Mouse (Mus musculus): ENCODE data around the gene Dnm3. TPM values are rescaled to one million over a fixed set of nuclear protein-coding genes. Genes with fewer than 3 reads are reported as not detected.

Gene Dnm3
- polyA plus RNA-seq, 2 experiments: 14.7 to 21.9 TPM

DNA sequence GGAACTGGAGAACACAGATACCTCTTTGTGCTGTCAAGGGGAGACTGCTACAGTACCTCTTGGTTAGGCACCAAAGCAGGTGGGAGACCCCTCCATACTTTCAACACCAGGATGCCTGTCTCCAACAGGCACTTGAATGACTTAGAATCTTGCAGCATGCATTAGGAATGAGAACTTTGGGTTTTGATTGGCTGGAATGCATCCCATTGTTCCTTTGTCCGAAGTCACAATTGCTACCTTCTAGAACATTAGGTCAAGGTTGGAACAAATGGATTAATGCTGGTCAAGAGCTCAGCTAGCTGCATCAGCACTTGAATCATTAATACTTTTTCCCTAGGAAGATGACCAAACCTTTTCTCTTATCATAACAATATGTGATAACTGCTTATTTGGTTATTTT is 498.3 kb downstream of the Dnm3 start, which contains the start of gene 4930558K02Rik:
TSS of gene 4930558K02Rik (minus strand) at position 101 of the 400 bp plus-strand sequence.
- H3K4me2 ChIP-seq (replicated peaks; ENCODE audit: low read depth, low read length, severe bottlenecking): no peak within 1 kb of the TSS
- DNase-seq (ENCODE audit: low spot score) (no peak), ATAC-seq (ENCODE audit: low FRiP score, low read depth) (no peak)
- H3K9ac ChIP-seq (ENCODE audit: low read depth, low read length, severe bottlenecking): no peak within 1 kb of the TSS
- no peak for TF ChIP-seq POLR2A (IDR thresholded peaks at IDR 0.05; ENCODE audit: borderline replicate concordance, extremely low read depth, insufficient read depth, insufficient read length)
- H3K4me3 ChIP-seq (replicated peaks; ENCODE audit: low read length): no peak within 1 kb of the TSS
- H3K36me3 ChIP-seq (ENCODE audit: control insufficient read depth, insufficient read depth, low read length): no peaks in the 10 kb centered on the region
- 86% methylated on average over 1 of the region's 1 CpGs for WGBS
- H3K27me3 ChIP-seq (ENCODE audit: control insufficient read depth, insufficient read depth, low read length): no peaks in the 10 kb centered on the region
- peaks cover 64% of the 10 kb centered on the region for H3K4me1 ChIP-seq (ENCODE audit: control insufficient read depth, insufficient read depth, low read length)
- H3K9me3 ChIP-seq (ENCODE audit: control insufficient read depth, low read length): no peaks in the 10 kb centered on the region
- peak within 1 kb of the TSS; percentile 83 for H3K27ac ChIP-seq (replicated peaks; ENCODE audit: low read depth, low read length)

DNA sequence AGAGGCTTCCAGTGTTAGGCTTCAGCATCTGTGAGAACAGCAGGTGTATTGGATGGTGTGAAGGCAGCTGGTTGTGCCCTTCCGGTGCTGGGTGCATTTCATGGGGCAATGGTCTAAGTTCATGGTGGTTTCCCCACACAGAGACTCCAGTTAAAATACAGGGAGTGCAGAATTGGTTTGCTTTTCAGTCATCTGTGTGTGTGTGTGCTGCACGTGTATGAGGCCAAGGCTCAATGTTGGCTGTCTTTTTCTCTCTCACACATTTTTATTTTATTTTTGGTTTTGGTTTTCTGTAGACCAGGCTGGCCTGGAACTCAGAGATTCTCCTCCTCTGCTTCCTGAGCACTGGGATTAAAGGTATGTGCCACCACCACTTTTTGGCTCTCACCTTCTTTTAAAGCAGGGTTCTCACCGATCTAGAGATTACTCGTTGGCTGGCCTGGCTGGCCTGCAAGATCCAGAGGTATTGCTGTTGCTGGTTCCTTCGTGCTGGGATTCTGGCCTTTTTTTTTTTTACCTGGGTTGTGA is 499.6 kb downstream of the Dnm3 start:
- no peak overlapping the region; the same call in 1 of the 2 replicates for H3K9ac ChIP-seq (ENCODE audit: low read depth, low read length, severe bottlenecking)
- H3K9me3 ChIP-seq (ENCODE audit: control insufficient read depth, low read length): no peaks in the 10 kb centered on the region
- H3K4me1 ChIP-seq (ENCODE audit: control insufficient read depth, insufficient read depth, low read length): peaks cover 51% of the 10 kb centered on the region
- ATAC-seq (ENCODE audit: low FRiP score, low read depth): no peak
- DNase-seq (ENCODE audit: low spot score): no peak
- H3K4me3 ChIP-seq (replicated peaks; ENCODE audit: low read length): no peak overlapping the region
- no peak for TF ChIP-seq POLR2A (IDR thresholded peaks at IDR 0.05; ENCODE audit: borderline replicate concordance, extremely low read depth, insufficient read depth, insufficient read length)
- 71% methylated on average over 5 of the region's 5 CpGs for WGBS
- H3K27ac ChIP-seq (replicated peaks; ENCODE audit: low read depth, low read length): peak overlapping the region; percentile 73; the same call in 1 of the 2 replicates
- H3K36me3 ChIP-seq (ENCODE audit: control insufficient read depth, insufficient read depth, low read length): no peaks in the 10 kb centered on the region
- no peaks in the 10 kb centered on the region for H3K27me3 ChIP-seq (ENCODE audit: control insufficient read depth, insufficient read depth, low read length)
- no peak overlapping the region for H3K4me2 ChIP-seq (replicated peaks; ENCODE audit: low read depth, low read length, severe bottlenecking)

DNA sequence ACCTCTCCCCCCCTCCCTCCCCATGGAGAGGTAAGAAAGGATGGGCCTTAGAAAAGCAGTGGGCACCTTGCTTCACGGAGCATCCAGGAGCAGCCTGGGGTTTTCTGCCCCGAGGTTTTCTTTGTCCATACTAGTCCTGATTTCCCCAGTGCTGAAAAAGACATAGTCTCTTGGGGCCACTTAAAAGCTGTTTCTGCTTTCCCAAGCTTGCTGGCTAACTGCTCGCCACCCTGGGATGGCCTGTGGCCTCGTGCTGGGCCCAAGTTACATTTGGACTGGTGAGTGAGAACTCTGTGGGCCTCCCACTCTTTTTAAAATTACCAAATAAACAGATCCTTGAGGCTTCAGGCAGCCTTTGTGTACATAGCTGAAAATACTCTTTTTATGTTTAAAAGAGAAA is 500.5 kb downstream of the Dnm3 start:
- Histone ChIP-seq H3K4me1 (ENCODE audit: control insufficient read depth, insufficient read depth, low read length) (peaks cover 43% of the 10 kb centered on the region), H3K9ac (ENCODE audit: low read depth, low read length, severe bottlenecking) (peak overlapping the region; percentile 26; the same call in 1 of the 2 replicates), H3K27me3 (ENCODE audit: control insufficient read depth, insufficient read depth, low read length) (no peaks in the 10 kb centered on the region), H3K36me3 (ENCODE audit: control insufficient read depth, insufficient read depth, low read length) (no peaks in the 10 kb centered on the region), H3K9me3 (ENCODE audit: control insufficient read depth, low read length) (no peaks in the 10 kb centered on the region), H3K4me3 (replicated peaks; ENCODE audit: low read length) (no peak overlapping the region), H3K4me2 (replicated peaks; ENCODE audit: low read depth, low read length, severe bottlenecking) (no peak overlapping the region), H3K27ac (replicated peaks; ENCODE audit: low read depth, low read length) (peak overlapping the region; percentile 73)
- no peak for ATAC-seq (ENCODE audit: low FRiP score, low read depth)
- 49% methylated on average over 4 of the region's 4 CpGs for WGBS
- no peak for DNase-seq (ENCODE audit: low spot score)
- TF ChIP-seq POLR2A (IDR thresholded peaks at IDR 0.05; ENCODE audit: borderline replicate concordance, extremely low read depth, insufficient read depth, insufficient read length): no peak

DNA sequence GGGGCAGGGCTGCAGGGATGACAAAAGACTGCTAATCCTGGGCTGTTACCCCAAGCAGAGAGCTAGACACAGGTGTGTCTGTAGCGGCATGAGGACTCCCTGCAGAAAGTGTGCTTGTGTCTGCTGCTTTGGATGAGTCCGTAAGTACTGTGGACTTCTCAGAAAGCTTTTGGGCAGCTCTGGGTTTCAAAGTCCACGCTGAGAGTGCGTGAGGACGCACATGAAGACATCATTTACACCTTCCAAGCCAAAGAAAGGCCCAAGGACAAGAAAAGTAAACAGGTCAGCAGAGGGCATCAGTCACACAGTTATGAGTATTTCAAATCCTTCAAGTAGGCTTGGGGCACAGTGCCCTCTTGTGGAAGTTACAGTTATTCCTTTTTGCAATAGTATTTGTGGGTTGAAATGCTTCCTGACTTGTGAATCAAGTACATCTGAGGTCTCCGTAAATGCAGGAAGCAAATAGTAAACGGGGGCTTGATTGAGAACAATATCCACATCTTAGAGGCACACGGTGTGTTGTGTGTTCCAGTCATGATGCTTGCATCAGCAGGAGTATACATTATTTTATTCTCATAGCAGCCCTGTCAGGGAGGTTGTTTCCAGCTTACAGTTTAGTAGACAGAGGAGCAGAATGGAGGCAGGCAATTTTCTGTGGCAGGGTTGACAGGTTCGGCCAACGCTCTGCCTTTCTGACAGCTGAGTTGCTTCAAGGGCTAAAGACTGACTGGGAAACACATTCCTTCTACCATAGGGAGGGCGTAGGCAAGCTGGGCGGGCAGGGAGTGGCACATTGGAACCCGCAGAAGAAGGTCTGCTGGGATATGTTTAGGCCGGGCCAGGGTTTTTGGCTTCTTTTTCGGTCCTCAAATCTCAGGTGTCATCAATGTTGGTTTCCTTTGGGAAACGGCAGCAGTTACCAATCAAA is 501.3 kb downstream of the Dnm3 start:
- no peaks in the 10 kb centered on the region for H3K36me3 ChIP-seq (ENCODE audit: control insufficient read depth, insufficient read depth, low read length)
- peak overlapping the region; percentile 28; the same call in 1 of the 2 replicates for H3K9ac ChIP-seq (ENCODE audit: low read depth, low read length, severe bottlenecking)
- DNase-seq (ENCODE audit: low spot score): peak; percentile 97
- 45% methylated on average over 16 of the region's 16 CpGs for WGBS
- no peaks in the 10 kb centered on the region for H3K27me3 ChIP-seq (ENCODE audit: control insufficient read depth, insufficient read depth, low read length)
- H3K4me2 ChIP-seq (replicated peaks; ENCODE audit: low read depth, low read length, severe bottlenecking): no peak overlapping the region
- 0 out of 2 replicates have a peak, but pooled peaks have one; percentile 38 for ATAC-seq (ENCODE audit: low FRiP score, low read depth)
- H3K9me3 ChIP-seq (ENCODE audit: control insufficient read depth, low read length): no peaks in the 10 kb centered on the region
- H3K4me1 ChIP-seq (ENCODE audit: control insufficient read depth, insufficient read depth, low read length): peaks cover 45% of the 10 kb centered on the region
- no peak for TF ChIP-seq POLR2A (IDR thresholded peaks at IDR 0.05; ENCODE audit: borderline replicate concordance, extremely low read depth, insufficient read depth, insufficient read length)
- no peak overlapping the region for H3K4me3 ChIP-seq (replicated peaks; ENCODE audit: low read length)
- H3K27ac ChIP-seq (replicated peaks; ENCODE audit: low read depth, low read length): peak overlapping the region; percentile 73

DNA sequence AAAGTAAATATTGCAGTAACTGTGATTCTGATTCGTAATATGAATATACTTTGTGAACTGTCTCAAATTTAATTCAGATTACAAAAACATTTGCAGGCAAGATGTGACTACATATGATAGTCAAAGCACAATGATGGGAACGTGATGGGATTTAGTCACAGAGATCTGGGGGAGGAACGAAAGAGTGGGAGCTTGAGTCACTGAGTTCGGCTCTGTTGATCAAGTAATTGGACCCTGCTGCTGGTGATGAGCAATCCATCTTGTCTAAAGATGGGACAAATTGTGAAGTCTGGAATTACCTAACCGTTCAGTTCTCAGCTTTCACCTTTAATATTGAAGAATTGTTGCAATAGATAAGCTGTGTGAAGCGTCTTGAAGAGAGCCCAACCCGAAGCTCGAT is 505.6 kb downstream of the Dnm3 start:
- H3K9ac ChIP-seq (ENCODE audit: low read depth, low read length, severe bottlenecking): no peak overlapping the region
- H3K27me3 ChIP-seq (ENCODE audit: control insufficient read depth, insufficient read depth, low read length): no peaks in the 10 kb centered on the region
- TF ChIP-seq POLR2A (IDR thresholded peaks at IDR 0.05; ENCODE audit: borderline replicate concordance, extremely low read depth, insufficient read depth, insufficient read length): no peak
- DNase-seq (ENCODE audit: low spot score): no peak
- H3K4me3 ChIP-seq (replicated peaks; ENCODE audit: low read length): no peak overlapping the region
- no peak overlapping the region for H3K27ac ChIP-seq (replicated peaks; ENCODE audit: low read depth, low read length)
- peaks cover 26% of the 10 kb centered on the region for H3K4me1 ChIP-seq (ENCODE audit: control insufficient read depth, insufficient read depth, low read length)
- ATAC-seq (ENCODE audit: low FRiP score, low read depth): no peak
- 87% methylated on average over 8 of the region's 8 CpGs for WGBS
- H3K4me2 ChIP-seq (replicated peaks; ENCODE audit: low read depth, low read length, severe bottlenecking): no peak overlapping the region
- H3K36me3 ChIP-seq (ENCODE audit: control insufficient read depth, insufficient read depth, low read length): peaks cover 6% of the 10 kb centered on the region; the same call in 1 of the 2 replicates
- H3K9me3 ChIP-seq (ENCODE audit: control insufficient read depth, low read length): no peaks in the 10 kb centered on the region

All from limb, embryonic 14.5 days (tissue).